Mouse (Mus musculus): ENCODE measurements around the gene Vps37b.

Gene Vps37b

DNA sequence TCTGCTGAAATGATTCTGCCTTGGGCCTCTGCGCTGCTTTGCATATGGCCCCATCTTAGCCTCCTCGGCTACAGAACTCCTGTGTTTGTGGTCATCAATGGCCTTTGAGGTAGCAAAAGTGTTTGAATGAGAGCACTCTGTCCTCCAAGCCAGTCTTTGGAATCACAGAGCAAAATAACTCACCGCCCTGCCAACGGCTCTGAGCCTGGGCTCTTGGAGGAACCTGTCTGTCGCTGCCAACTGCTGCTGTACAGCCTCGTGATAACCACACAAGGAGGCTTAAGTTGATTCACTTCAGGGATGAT, 50.9 kb downstream of the Vps37b start:
- DNase-seq (ENCODE audit: extremely low read depth, low read depth, low spot score), result no peak

GRCm38 (mm10) chr5:123980521-123981249, 51.4 kb downstream of the Vps37b start:
- DNase-seq (ENCODE audit: extremely low read depth, low read depth, low spot score), result no peak

- DNase-seq (ENCODE audit: extremely low read depth, low read depth, low spot score), result no peak
Measured at GRCm38 (mm10) chr5:123979980-123980369, 52.1 kb downstream of the Vps37b start.

- no peak for DNase-seq (ENCODE audit: extremely low read depth, low read depth, low spot score)
Measured at GRCm38 (mm10) chr5:123979221-123979979, 52.7 kb downstream of the Vps37b start.

DNA sequence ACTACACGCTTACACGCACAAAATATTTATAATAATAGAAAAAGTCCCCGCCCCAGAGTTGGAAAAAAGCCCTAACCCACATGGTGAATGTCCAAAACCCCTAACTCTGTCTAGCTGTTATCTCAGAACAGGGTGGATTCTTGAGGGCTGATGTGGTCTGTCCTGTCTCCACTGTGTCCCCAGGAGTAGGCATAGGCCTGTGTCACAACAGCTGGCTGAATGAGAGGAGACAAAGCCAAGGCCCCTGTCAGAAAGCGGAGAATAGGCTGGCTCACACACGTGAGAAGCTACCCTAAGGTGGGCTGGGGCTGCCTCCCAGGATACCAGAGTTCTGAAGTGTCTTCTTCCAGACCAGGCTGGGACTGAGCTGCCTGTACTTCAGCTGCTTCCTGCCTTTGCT, 53.9 kb downstream of the Vps37b start:
- DNase-seq (ENCODE audit: extremely low read depth, low read depth, low spot score), result no peak

DNA sequence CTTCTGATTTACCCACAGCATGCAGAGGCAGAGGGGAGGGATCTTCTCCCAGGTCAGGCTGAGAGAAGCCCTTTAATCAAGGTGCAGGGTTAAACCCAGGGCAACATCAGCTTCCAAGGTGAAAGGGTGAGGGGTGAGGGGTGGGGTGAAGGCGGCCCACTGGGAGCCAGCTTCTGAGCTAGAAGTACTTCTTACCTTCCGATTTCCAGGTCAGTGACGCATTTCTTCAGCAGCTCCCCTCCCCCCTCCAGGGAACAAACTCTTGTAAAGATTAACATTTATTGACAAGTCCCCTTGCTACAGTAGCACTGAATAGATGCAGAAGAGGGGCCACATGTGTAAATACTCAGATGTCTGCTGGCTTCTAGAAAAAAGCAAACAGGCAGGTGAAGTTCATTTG, 54.8 kb downstream of the Vps37b start:
- DNase-seq (ENCODE audit: extremely low read depth, low read depth, low spot score), result no peak

- DNase-seq (ENCODE audit: extremely low read depth, low read depth, low spot score), result no peak
Measured at GRCm38 (mm10) chr5:123975668-123976180, 56.3 kb downstream of the Vps37b start.

DNA sequence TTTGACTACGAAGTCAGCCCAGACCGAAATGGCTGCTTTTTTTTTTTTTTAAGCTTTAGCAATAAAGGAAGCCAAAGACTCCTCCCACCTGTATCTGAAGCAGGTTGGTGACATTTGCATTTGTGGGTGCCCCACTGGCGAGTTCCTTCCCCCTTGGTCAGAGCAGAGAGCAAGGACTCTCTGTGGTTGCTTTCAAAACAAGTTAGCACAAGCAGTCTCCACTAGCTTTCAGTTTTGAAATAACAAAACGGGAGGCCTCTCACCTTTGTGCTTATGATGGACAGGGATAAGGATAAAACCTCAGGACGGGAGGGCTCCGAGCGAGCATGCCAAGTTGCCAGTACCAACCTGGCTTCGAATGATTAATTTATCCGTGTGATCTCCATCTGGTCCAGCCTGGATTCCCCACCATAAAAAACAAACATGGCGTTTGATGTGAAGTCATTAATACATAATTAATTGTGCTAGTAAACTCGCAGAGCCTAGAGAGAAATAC, 57.4 kb downstream of the Vps37b start:
- DNase-seq (ENCODE audit: extremely low read depth, low read depth, low spot score), result no peak

- no peak for DNase-seq (ENCODE audit: extremely low read depth, low read depth, low spot score)
Measured at GRCm38 (mm10) chr5:123974179-123974485, 57.9 kb downstream of the Vps37b start.

- DNase-seq (ENCODE audit: extremely low read depth, low read depth, low spot score), result no peak
Measured at GRCm38 (mm10) chr5:123973299-123974178, 58.5 kb downstream of the Vps37b start, which contains the start of gene Hip1r. TSS of gene Hip1r (plus strand) at chr5:123973628.

- DNase-seq (ENCODE audit: extremely low read depth, low read depth, low spot score), result no peak
Measured at GRCm38 (mm10) chr5:123972453-123972852, 59.6 kb downstream of the Vps37b start.

GRCm38 (mm10) chr5:123970576-123970975, 61.5 kb downstream of the Vps37b start:
- no peak for DNase-seq (ENCODE audit: extremely low read depth, low read depth, low spot score)

DNA sequence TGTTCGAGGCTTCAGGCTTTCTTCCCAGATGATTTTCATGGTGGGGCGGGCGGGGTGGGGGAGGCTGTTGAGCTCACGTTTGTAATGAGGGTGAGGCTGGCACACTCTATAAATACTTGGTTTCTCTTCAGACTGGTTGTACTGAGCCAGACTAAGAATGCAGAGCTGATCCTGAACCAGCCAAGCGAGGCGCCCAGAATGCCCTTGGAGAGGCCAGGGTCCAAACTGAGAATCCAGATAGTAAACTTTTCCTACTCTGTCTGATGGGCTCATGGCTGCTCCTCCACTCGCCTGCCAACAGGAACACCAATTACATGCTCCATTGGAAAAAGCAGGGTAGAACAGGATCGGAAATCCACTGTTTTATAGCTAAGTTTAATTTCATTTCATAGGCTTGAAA, 62.9 kb downstream of the Vps37b start:
- no peak for DNase-seq (ENCODE audit: extremely low read depth, low read depth, low spot score)

- no peak for DNase-seq (ENCODE audit: extremely low read depth, low read depth, low spot score)
Measured at GRCm38 (mm10) chr5:123968468-123968867, 63.6 kb downstream of the Vps37b start.

- DNase-seq (ENCODE audit: extremely low read depth, low read depth, low spot score), result no peak
Measured at GRCm38 (mm10) chr5:123966759-123967158, 65.3 kb downstream of the Vps37b start.

- DNase-seq (ENCODE audit: extremely low read depth, low read depth, low spot score), result no peak
Measured at GRCm38 (mm10) chr5:123964208-123964607, 67.9 kb downstream of the Vps37b start.

DNA sequence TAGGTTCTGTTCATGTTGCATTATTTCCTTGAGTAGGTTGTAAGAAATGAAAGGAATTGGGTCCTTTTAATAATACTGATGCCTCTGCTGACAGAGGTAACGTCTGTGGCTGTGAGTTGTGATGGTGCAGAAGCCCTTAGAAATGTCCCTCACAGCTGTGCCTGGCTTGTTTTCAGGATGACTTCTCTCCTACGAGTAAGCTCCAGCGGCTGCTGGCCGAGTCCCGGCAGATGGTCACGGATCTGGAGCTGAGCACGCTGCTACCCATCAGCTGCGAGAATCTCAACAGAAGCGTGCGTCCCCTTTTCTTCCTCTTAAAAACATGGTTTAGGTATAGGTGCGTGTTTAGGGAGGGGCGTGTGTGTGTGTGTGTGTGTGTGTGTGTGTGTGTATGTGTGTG, 71.0 kb downstream of the Vps37b start:
- no peak for DNase-seq (ENCODE audit: extremely low read depth, low read depth, low spot score)

DNA sequence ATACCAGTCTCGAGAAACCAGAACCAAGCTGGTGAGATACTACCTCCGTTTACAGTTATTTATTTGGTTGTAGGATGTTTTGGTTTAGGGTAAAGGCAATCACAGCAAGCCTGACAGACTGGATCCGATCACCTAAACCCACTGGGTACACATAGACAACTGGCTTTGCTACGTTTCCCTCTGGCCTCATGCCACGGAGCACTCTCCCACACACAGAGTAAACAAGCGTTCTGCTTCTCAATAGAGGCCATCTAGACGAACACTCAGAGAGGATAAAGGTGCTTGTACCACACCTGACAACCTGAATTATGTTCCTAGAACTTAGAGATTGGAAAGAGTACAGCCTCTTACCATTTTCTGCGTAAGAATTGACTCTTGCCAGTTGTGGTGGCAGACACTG, 71.9 kb downstream of the Vps37b start:
- no peak for DNase-seq (ENCODE audit: extremely low read depth, low read depth, low spot score)

- no peak for DNase-seq (ENCODE audit: extremely low read depth, low read depth, low spot score)
Measured at GRCm38 (mm10) chr5:123959018-123959417, 73.1 kb downstream of the Vps37b start.

GRCm38 (mm10) chr5:123957213-123957612, 74.9 kb downstream of the Vps37b start:
- DNase-seq (ENCODE audit: extremely low read depth, low read depth, low spot score), result no peak
